Mouse (Mus musculus) MEL (cell line): ENCODE data around the gene Myo18a. TPM values are rescaled to one million over a fixed set of nuclear protein-coding genes. Genes with fewer than 3 reads are reported as not detected.

ENCODE experiments used
- DNase-seq: peaks from one replicate; pipeline ENCODE4 v3.0.0; 2011; ENCODE audit warnings: low read depth, low spot score
- H3K27ac ChIP-seq: 2 replicates; pipeline ENCODE4 v1.5.1; 2012; ENCODE audit warnings: low read depth, mild to moderate bottlenecking, control low read depth, low read length, moderate library complexity; ENCODE audit not compliant: control insufficient read depth
- H3K27me3 ChIP-seq, 2 experiments: fragments of 150-350 bp in 1 of 2; sonication (generic) in 1 of 2; 2 replicates each; pipeline ENCODE4 v1.6.1; 2012; ENCODE audit warnings: low read length in 2 of 2, mild to moderate bottlenecking in 2 of 2, improper control_type of control experiment in 1 of 2, moderate library complexity in 1 of 2; ENCODE audit not compliant: insufficient read depth in 2 of 2, control insufficient read depth in 1 of 2
- H3K36me3 ChIP-seq, 2 experiments: 2 replicates each; pipeline ENCODE4 v1.6.1; 2012 to 2014; ENCODE audit warnings: low read length in 2 of 2, improper control_type of control experiment in 1 of 2, inconsistent platforms in 1 of 2, mild to moderate bottlenecking in 1 of 2; ENCODE audit not compliant: insufficient read depth in 2 of 2, control insufficient read depth in 1 of 2
- H3K4me1 ChIP-seq, 2 experiments: fragments of 150-350 bp in 1 of 2; sonication (generic) in 1 of 2; 2 replicates each; pipeline ENCODE4 v1.6.1; 2012; ENCODE audit warnings: low read length in 2 of 2, improper control_type of control experiment in 1 of 2, mild to moderate bottlenecking in 1 of 2; ENCODE audit not compliant: insufficient read depth in 2 of 2, control insufficient read depth in 1 of 2
- H3K4me3 ChIP-seq, 2 experiments: fragments of 150-350 bp in 1 of 2; sonication (generic) in 1 of 2; 2 replicates each; pipeline ENCODE4 v1.5.1; 2012; ENCODE audit warnings: low read depth in 2 of 2, low read length in 2 of 2, mild to moderate bottlenecking in 2 of 2, moderate library complexity in 2 of 2, control low read depth in 1 of 2, improper control_type of control experiment in 1 of 2; ENCODE audit not compliant: control insufficient read depth in 1 of 2, insufficient read depth in 1 of 2
- H3K79me2 ChIP-seq: 2 replicates; pipeline ENCODE4 v1.6.1; 2012; ENCODE audit warnings: mild to moderate bottlenecking, low read length, moderate library complexity; ENCODE audit not compliant: control insufficient read depth, poor library complexity, insufficient read depth
- H3K9ac ChIP-seq: 2 replicates; pipeline ENCODE4 v1.6.1; 2012; ENCODE audit warnings: low read depth, mild to moderate bottlenecking, control low read depth, low read length, moderate library complexity; ENCODE audit not compliant: control insufficient read depth, poor library complexity, severe bottlenecking
- H3K9me3 ChIP-seq: fragments of 150-350 bp; sonication (generic); replicated peaks from 2 replicates; pipeline ENCODE4 v1.6.1; 2012; ENCODE audit warnings: mild to moderate bottlenecking, low read length, improper control_type of control experiment, moderate library complexity; ENCODE audit not compliant: insufficient read depth
- BHLHE40 ChIP-seq: IDR thresholded peaks from 2 replicates; pipeline ENCODE4 v1.6.1; 2012; ENCODE audit warnings: low read depth, mild to moderate bottlenecking, inconsistent platforms, low read length, improper control_type of control experiment, borderline replicate concordance
- CHD2 ChIP-seq: IDR thresholded peaks from 2 replicates; pipeline ENCODE4 v1.6.1; 2011; ENCODE audit warnings: low read length, improper control_type of control experiment
- CTCF ChIP-seq, 3 experiments: IDR thresholded peaks in 2 of 3; conservative IDR thresholded peaks in 1 of 3; 2 replicates each; pipeline ENCODE4 v1.5.1; 2011 to 2012; ENCODE audit warnings: low read length in 3 of 3, low read depth in 2 of 3, mild to moderate bottlenecking in 2 of 3, improper control_type of control experiment in 1 of 3, inconsistent platforms in 1 of 3, mixed read lengths in 1 of 3, moderate library complexity in 1 of 3; ENCODE audit not compliant: control insufficient read depth in 1 of 3, insufficient read depth in 1 of 3, poor library complexity in 1 of 3, severe bottlenecking in 1 of 3
- ELF1 ChIP-seq: IDR thresholded peaks from 2 replicates; pipeline ENCODE4 v1.6.1; 2014; ENCODE audit warnings: low read depth, mild to moderate bottlenecking, inconsistent platforms, low read length, improper control_type of control experiment, moderate library complexity
- GABPA ChIP-seq: IDR thresholded peaks from 2 replicates; pipeline ENCODE4 v1.6.1; 2012; ENCODE audit warnings: low read depth, mild to moderate bottlenecking, inconsistent platforms, low read length, improper control_type of control experiment, moderate library complexity
- JUND ChIP-seq: IDR thresholded peaks from 2 replicates; pipeline ENCODE4 v1.6.1; 2011; ENCODE audit warnings: low read depth, mild to moderate bottlenecking, improper control_type of control experiment, low read length
- MAX ChIP-seq: IDR thresholded peaks from 2 replicates; pipeline ENCODE4 v1.6.1; 2011; ENCODE audit warnings: low read length, improper control_type of control experiment
- MEF2A ChIP-seq: IDR thresholded peaks from 2 replicates; pipeline ENCODE4 v1.6.1; 2014; ENCODE audit warnings: low read depth, mild to moderate bottlenecking, inconsistent platforms, low read length, improper control_type of control experiment; ENCODE audit not compliant: poor library complexity, insufficient replicate concordance, severe bottlenecking; ENCODE audit errors: extremely low read depth
- MYB ChIP-seq: IDR thresholded peaks from 2 replicates; pipeline ENCODE4 v1.6.1; 2011; ENCODE audit warnings: mild to moderate bottlenecking, low read depth, low read length, improper control_type of control experiment
- NELFE ChIP-seq: IDR thresholded peaks from 2 replicates; pipeline ENCODE4 v1.6.1; 2011; ENCODE audit warnings: low read depth, low read length, improper control_type of control experiment
- NRF1 ChIP-seq: IDR thresholded peaks from 2 replicates; pipeline ENCODE4 v1.6.1; 2014; ENCODE audit warnings: low read depth, mild to moderate bottlenecking, inconsistent platforms, low read length, improper control_type of control experiment, moderate library complexity; ENCODE audit not compliant: poor library complexity, insufficient read depth, severe bottlenecking
- POLR2A ChIP-seq, 2 experiments: IDR thresholded peaks; 2 replicates each; pipeline ENCODE4 v1.6.1; 2011 to 2012; ENCODE audit warnings: low read length in 2 of 2, mild to moderate bottlenecking in 2 of 2, control low read depth in 1 of 2, improper control_type of control experiment in 1 of 2, low read depth in 1 of 2, moderate library complexity in 1 of 2; ENCODE audit not compliant: control insufficient read depth in 1 of 2, insufficient read depth in 1 of 2, poor library complexity in 1 of 2
- POLR2AphosphoS2 ChIP-seq: IDR thresholded peaks from 2 replicates; pipeline ENCODE4 v1.6.1; 2011; ENCODE audit warnings: low read length, improper control_type of control experiment
- RAD21 ChIP-seq: IDR thresholded peaks from 2 replicates; pipeline ENCODE4 v1.6.1; 2011; ENCODE audit warnings: mild to moderate bottlenecking, low read depth, low read length, improper control_type of control experiment
- RCOR1 ChIP-seq: IDR thresholded peaks from 2 replicates; pipeline ENCODE4 v1.6.1; 2012; ENCODE audit warnings: low read depth, mild to moderate bottlenecking, inconsistent platforms, low read length, improper control_type of control experiment
- SMC3 ChIP-seq: IDR thresholded peaks from 2 replicates; pipeline ENCODE4 v1.6.1; 2011; ENCODE audit warnings: low read depth, low read length, improper control_type of control experiment
- TBP ChIP-seq: IDR thresholded peaks from 2 replicates; pipeline ENCODE4 v1.8.0; 2011; ENCODE audit warnings: low read depth, low read length, improper control_type of control experiment
- USF1 ChIP-seq: IDR thresholded peaks from 2 replicates; pipeline ENCODE4 v1.6.1; 2014; ENCODE audit warnings: low read depth, mild to moderate bottlenecking, inconsistent platforms, low read length, improper control_type of control experiment, moderate library complexity
- USF2 ChIP-seq, 2 experiments: IDR thresholded peaks; 2 replicates each; pipeline ENCODE4 v1.6.1; 2011 to 2012; ENCODE audit warnings: improper control_type of control experiment in 2 of 2, low read length in 2 of 2, borderline replicate concordance in 1 of 2, inconsistent platforms in 1 of 2, low read depth in 1 of 2, mild to moderate bottlenecking in 1 of 2; ENCODE audit not compliant: insufficient read depth in 1 of 2
- ZC3H11A ChIP-seq: IDR thresholded peaks from 2 replicates; pipeline ENCODE4 v1.6.1; 2012; ENCODE audit warnings: low read depth, mild to moderate bottlenecking, inconsistent platforms, low read length, improper control_type of control experiment
- ZMIZ1 ChIP-seq: IDR thresholded peaks from 2 replicates; pipeline ENCODE4 v1.6.1; 2012; ENCODE audit warnings: low read depth, mild to moderate bottlenecking, inconsistent platforms, low read length, improper control_type of control experiment, moderate library complexity
- polyA plus RNA-seq, 2 experiments: library from polyadenylated mRNA; stranded (reverse) in 1 of 2; unstranded in 1 of 2; fragments of >175 nt in 1 of 2; fragments of >200 nt in 1 of 2; gene quantifications; 2 replicates each; pipeline versions ENCODE4 v1.2.1 to v1.2.4; 2012; ENCODE audit warnings: low replicate concordance in 2 of 2, low read depth in 1 of 2; ENCODE audit not compliant: insufficient read length in 2 of 2, insufficient read depth in 1 of 2, missing spikeins in 1 of 2
- total RNA-seq: library from RNA; depleted of rRNA; stranded (reverse); fragments of 300-350 nt; gene quantifications from 2 replicates; pipeline ENCODE4 v1.2.3, GENCODE M21; 2012

Myo18a gene
- total and polyA plus RNA-seq, 3 experiments = 13.1 to 18.0 TPM; not detected in 1

- Histone ChIP-seq H3K4me1 (no peaks in the 10 kb centered on the region), H3K27ac (no peak overlapping the region), H3K4me3 (no peak overlapping the region), H3K79me2 (peaks cover 10% of the 10 kb centered on the region), H3K36me3 (peaks cover 17 to 61% of the 10 kb centered on the region in 2 experiments), H3K27me3 (no peaks in the 10 kb centered on the region), H3K9me3 (no peaks in the 10 kb centered on the region), H3K9ac (no peak overlapping the region)
- no peak for TF ChIP-seq BHLHE40
- TF ChIP-seq POLR2A (IDR thresholded peaks at IDR 0.05; ENCODE audit: control insufficient read depth in 1 of 2, insufficient read depth in 1 of 2, low read depth in 1 of 2, low read length in 2 of 2, poor library complexity in 1 of 2) = 0 out of 4 replicates have a peak, but pooled peaks of 1 of the 2 experiments have one; percentile 19
- no peak for DNase-seq
Observed at GRCm38 (mm10) chr11:77713736-77714135, 49.3 kb upstream of the Myo18a start.

- no peaks in the 10 kb centered on the region for H3K9me3 ChIP-seq
- H3K27me3 ChIP-seq = no peaks in the 10 kb centered on the region
- no peaks in the 10 kb centered on the region for H3K79me2 ChIP-seq
- no peak overlapping the region for H3K9ac ChIP-seq
- DNase-seq = no peak
- TF ChIP-seq ELF1 (no peak), MYB (no peak), ZC3H11A (no peak), CHD2 (no peak), SMC3 (no peak; the same call in 1 of the 2 replicates), POLR2AphosphoS2 (peak; percentile 35; the same call in 1 of the 2 replicates), USF1 (no peak)
- H3K27ac ChIP-seq = no peak overlapping the region
- H3K4me3 ChIP-seq = no peak overlapping the region
- peaks cover 6 to 24% of the 10 kb centered on the region in 2 experiments for H3K36me3 ChIP-seq
- H3K4me1 ChIP-seq = no peaks in the 10 kb centered on the region
Observed at GRCm38 (mm10) chr11:77719055-77719454, 44.0 kb upstream of the Myo18a start.

GRCm38 (mm10) chr11:77721389-77721788 is 41.7 kb upstream of the Myo18a start:
- H3K36me3 ChIP-seq = peaks cover 2 to 10% of the 10 kb centered on the region in 2 experiments; a peak in 3 of 4 replicates
- H3K79me2 ChIP-seq = no peaks in the 10 kb centered on the region
- DNase-seq = no peak
- no peak overlapping the region for H3K4me3 ChIP-seq
- H3K9me3 ChIP-seq = no peaks in the 10 kb centered on the region
- H3K4me1 ChIP-seq = no peaks in the 10 kb centered on the region
- TF ChIP-seq GABPA (no peak), RCOR1 (no peak), CTCF (IDR thresholded peaks at IDR 0.05 in 2 of 3, conservative IDR thresholded peaks at IDR 0.05 in 1 of 3; ENCODE audit: control insufficient read depth in 1 of 3, insufficient read depth in 1 of 3, low read depth in 2 of 3, low read length in 3 of 3, poor library complexity in 1 of 3, severe bottlenecking in 1 of 3) (peak in 2 of 3 experiments; percentile 44 to 58; a peak in 4 of 6 replicates), ZMIZ1 (no peak), USF2 (IDR thresholded peaks at IDR 0.05; ENCODE audit: borderline replicate concordance in 1 of 2, insufficient read depth in 1 of 2, low read depth in 1 of 2, low read length in 2 of 2) (no peak), POLR2AphosphoS2 (no peak), NELFE (no peak), RAD21 (peak; percentile 39), MAX (no peak), NRF1 (no peak), ELF1 (no peak), SMC3 (peak; percentile 63), TBP (no peak), MEF2A (no peak), JUND (no peak)
- H3K27ac ChIP-seq = no peak overlapping the region
- H3K9ac ChIP-seq = no peak overlapping the region
- H3K27me3 ChIP-seq = no peaks in the 10 kb centered on the region
